Mouse (Mus musculus) heart, adult 2 months (tissue): Measurements from ENCODE around the gene Myh14. TPM values are rescaled to one million over a fixed set of nuclear protein-coding genes. Genes with fewer than 3 reads are reported as not detected.

Experiments
- DNase-seq, 2 experiments: peaks; one replicate each; pipeline ENCODE4 v3.0.0; 2021
- H3K27ac ChIP-seq: fragments of 200-600 bp; 2 replicates; pipeline ENCODE4 v1.8.1; 2022
- H3K27me3 ChIP-seq: fragments of 200-500 bp; 2 replicates; pipeline ENCODE4 v1.6.1; 2012; ENCODE audit warnings: mild to moderate bottlenecking, low read length, inconsistent platforms, mixed read lengths; ENCODE audit not compliant: control insufficient read depth, insufficient read depth
- H3K36me3 ChIP-seq: fragments of 200-500 bp; 2 replicates; pipeline ENCODE4 v1.6.1; 2012; ENCODE audit warnings: low read length, inconsistent platforms; ENCODE audit not compliant: control insufficient read depth, insufficient read depth
- H3K4me1 ChIP-seq: fragments of 200-500 bp; 2 replicates; pipeline ENCODE4 v1.6.1; 2011; ENCODE audit warnings: low read length; ENCODE audit not compliant: control insufficient read depth, insufficient read depth
- H3K4me3 ChIP-seq: fragments of 200-600 bp; 2 replicates; pipeline ENCODE4 v1.8.1; 2022
- H3K79me2 ChIP-seq: fragments of 200-500 bp; replicated peaks from 2 replicates; pipeline ENCODE4 v1.6.1; 2012; ENCODE audit warnings: mild to moderate bottlenecking, inconsistent platforms, low read length, moderate library complexity, mixed read lengths; ENCODE audit not compliant: control insufficient read depth, insufficient read depth
- H3K9ac ChIP-seq: fragments of 200-500 bp; 2 replicates; pipeline ENCODE4 v1.6.1; 2012; ENCODE audit warnings: low read depth, mild to moderate bottlenecking, control low read depth, inconsistent platforms, low read length, mixed read lengths
- CTCF ChIP-seq: fragments of 200-600 bp; IDR thresholded peaks from 2 replicates; pipeline ENCODE4 v1.8.1; 2022; ENCODE audit warnings: antibody characterized with exemption, mild to moderate bottlenecking, moderate library complexity
- EP300 ChIP-seq: fragments of 200-500 bp; IDR thresholded peaks from 2 replicates; pipeline ENCODE4 v1.6.1; 2011; ENCODE audit warnings: low read depth, low read length, control low read depth; ENCODE audit not compliant: insufficient read depth
- POLR2A ChIP-seq: fragments of 200-500 bp; IDR thresholded peaks from 2 replicates; pipeline ENCODE4 v1.6.1; 2011; ENCODE audit warnings: mild to moderate bottlenecking, low read depth, low read length, control low read depth; ENCODE audit not compliant: insufficient read depth
- WGBS: fragments of 180-500 bp; shearing (Covaris S2); methylation state at CpG from one replicate; pipeline ENCODE4 v1.1.7; 2018; 5-methylcytosine and 5-hydroxymethylcytosine counted together
- intact Hi-C: fragments of 180-260 bp; cut with DNase I; formaldehyde crosslinking; loops from one replicate; pipeline ENCODE4 v1.15.1; 2025
- polyA plus RNA-seq: library from polyadenylated mRNA; depleted of rRNA; stranded (reverse); fragments of >200 nt; gene quantifications from 2 replicates; pipeline ENCODE4 v1.2.3, GENCODE M21; 2012
- total RNA-seq, 2 experiments: library from RNA; stranded (reverse); gene quantifications; 2 replicates each; pipeline ENCODE4 v1.2.3; 2021

The Myh14 gene
- total and polyA plus RNA-seq, 3 experiments = 23.1 to 96.6 (median 79.4) TPM

DNA sequence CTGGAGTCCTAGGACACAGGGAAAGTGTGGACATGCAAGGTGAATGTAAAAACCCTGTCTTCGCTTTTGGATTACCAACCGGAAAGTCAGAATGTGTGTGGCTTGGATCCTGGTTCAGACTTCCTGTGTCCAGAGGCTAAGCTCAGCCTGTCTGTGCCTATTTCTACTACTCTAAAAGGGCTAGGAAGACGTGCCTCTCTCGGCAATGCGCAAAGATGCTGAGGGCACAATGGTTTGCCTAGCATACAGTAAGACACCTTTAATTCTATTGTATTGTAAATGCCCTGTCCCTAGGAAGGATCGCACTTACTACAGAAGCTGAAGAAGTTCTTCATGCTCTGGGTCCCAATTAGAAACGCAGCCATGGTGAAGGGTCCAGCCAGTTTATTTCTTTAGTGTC, 65.2 kb downstream of the Myh14 start:
- Histone ChIP-seq H3K27ac (no peak overlapping the region), H3K4me1 (no peaks in the 10 kb centered on the region), H3K36me3 (no peaks in the 10 kb centered on the region), H3K9ac (no peak overlapping the region), H3K79me2 (no peaks in the 10 kb centered on the region), H3K27me3 (peaks cover 5% of the 10 kb centered on the region), H3K4me3 (no peak overlapping the region)
- 46% methylated on average over 7 of the region's 7 CpGs for WGBS
- intact Hi-C loops = no loop called here
- DNase-seq = no peak
- TF ChIP-seq EP300 (no peak), CTCF (no peak), POLR2A (no peak)

DNA sequence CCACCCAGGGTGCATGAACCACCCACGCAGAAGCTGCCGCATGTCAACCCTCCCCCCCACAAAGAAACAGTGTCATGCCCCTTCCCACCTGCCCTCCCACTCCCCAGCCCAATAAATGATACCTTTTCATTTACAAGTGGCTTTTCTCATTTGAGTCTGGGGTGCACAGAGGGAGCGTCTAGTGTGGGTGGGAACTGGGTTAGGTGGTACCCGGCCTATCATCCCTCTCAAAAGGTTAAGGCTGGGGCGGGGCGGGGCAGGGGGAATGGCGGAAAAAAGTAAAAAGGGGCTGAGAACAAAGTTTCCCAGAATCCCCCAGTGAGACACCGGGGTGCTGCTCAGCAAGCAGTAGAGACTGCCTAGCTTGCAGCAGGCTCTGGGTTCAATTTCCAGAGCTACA, 66.0 kb downstream of the Myh14 start:
- Histone ChIP-seq H3K27me3 (peaks cover 5% of the 10 kb centered on the region), H3K9ac (no peak overlapping the region), H3K4me1 (no peaks in the 10 kb centered on the region), H3K27ac (no peak overlapping the region), H3K36me3 (no peaks in the 10 kb centered on the region), H3K4me3 (no peak overlapping the region), H3K79me2 (no peaks in the 10 kb centered on the region)
- TF ChIP-seq EP300 (no peak), POLR2A (no peak), CTCF (no peak)
- intact Hi-C loops = no loop called here
- DNase-seq = no peak
- 6% methylated on average over 8 of the region's 8 CpGs for WGBS

DNA sequence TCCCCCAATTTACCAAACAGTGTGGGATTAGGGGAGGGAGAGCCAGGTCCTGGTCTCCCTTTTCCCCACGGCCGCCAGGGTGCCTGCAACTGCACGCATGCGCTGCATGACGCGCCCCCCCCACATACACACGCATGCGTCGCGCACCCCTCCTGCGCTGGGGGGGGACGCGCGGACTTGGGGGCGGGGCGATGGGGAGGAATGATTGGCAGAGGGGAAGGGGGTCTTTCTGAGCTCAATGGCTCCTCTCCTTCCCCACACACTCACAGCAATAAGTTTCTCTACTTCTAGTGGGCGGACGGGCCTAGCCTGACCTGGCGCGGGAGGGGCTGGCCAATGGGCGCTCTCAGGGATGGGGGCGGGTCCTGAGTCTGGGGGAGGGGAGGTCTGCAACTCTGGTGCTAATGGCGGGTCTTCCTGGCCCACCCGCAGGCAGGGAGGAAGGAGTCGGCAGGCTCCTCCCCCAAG, 66.5 kb downstream of the Myh14 start:
- peak in 1 of 2 experiments; percentile 34 for DNase-seq
- no peak overlapping the region for H3K9ac ChIP-seq
- TF ChIP-seq POLR2A = no peak
- TF ChIP-seq EP300 = no peak
- peak; percentile 38 for TF ChIP-seq CTCF
- 2% methylated on average over 25 of the region's 25 CpGs for WGBS
- no peak overlapping the region for H3K4me3 ChIP-seq
- no peaks in the 10 kb centered on the region for H3K36me3 ChIP-seq
- no peaks in the 10 kb centered on the region for H3K79me2 ChIP-seq
- H3K27me3 ChIP-seq = peaks cover 5% of the 10 kb centered on the region
- H3K27ac ChIP-seq = no peak overlapping the region
- intact Hi-C loops = no loop called here
- no peaks in the 10 kb centered on the region for H3K4me1 ChIP-seq

DNA sequence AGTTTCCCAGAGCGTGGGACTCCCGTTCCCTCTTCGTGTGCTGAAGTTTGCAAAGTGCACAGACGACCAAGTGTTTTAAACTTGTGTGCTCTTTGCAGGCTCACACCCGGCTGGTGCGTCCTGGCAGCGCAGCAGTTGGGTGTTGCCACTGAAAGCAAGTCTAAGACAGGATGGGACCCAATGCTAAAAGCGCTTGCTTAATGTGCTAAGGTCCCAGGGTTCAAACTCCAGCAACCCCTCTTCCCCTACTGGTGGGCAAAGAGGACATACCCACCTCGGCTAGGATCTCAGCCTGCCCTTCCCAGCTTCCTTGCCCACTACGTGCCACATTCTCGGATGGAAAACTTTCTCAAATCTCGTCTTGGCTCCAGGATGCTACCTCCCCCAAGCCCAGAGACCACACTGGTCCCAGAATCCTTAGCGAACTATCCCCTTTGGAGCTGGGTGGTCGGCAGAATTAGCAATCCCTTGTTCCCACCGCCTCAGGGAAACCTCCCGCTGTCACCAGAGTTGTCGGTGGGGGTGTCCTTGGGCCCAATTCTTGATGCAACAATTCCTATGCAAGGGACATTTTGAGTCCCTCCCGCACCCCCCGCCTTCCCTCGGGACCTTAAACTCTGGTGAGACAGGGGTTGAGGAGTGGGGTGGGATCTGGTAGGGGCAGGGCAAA, 67.3 kb downstream of the Myh14 start:
- no peak for TF ChIP-seq CTCF
- intact Hi-C loops = no loop called here
- no peaks in the 10 kb centered on the region for H3K4me1 ChIP-seq
- H3K4me3 ChIP-seq = no peak overlapping the region
- no peaks in the 10 kb centered on the region for H3K79me2 ChIP-seq
- WGBS = 4% methylated on average over 20 of the region's 20 CpGs
- peaks cover 5% of the 10 kb centered on the region for H3K27me3 ChIP-seq
- DNase-seq = no peak
- no peak overlapping the region for H3K27ac ChIP-seq
- no peaks in the 10 kb centered on the region for H3K36me3 ChIP-seq
- no peak overlapping the region for H3K9ac ChIP-seq

DNA sequence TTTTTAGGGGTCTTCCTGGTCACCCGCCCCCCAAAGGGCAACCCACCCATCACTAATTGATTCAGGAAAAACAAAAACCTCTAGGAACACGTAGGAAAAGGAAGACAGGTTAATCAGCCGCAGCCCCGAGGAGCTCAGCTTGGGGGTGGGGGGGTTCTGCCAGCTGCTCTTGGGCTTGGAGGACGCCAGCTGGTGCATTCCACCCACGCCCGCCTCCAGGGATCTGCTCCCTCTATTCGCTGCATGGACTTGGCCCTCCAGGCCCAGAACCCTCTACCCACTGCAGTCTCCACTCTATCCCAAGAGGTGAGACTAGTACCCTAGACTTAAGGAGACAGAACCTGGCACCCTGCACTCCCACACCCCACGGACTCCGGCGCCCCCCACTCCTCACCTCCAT, 68.2 kb downstream of the Myh14 start:
- no peak for TF ChIP-seq EP300
- no peak for TF ChIP-seq POLR2A
- TF ChIP-seq CTCF = no peak
- 14% methylated on average over 11 of the region's 11 CpGs for WGBS
- Histone ChIP-seq H3K4me3 (no peak overlapping the region), H3K27ac (no peak overlapping the region), H3K79me2 (no peaks in the 10 kb centered on the region), H3K36me3 (no peaks in the 10 kb centered on the region), H3K4me1 (no peaks in the 10 kb centered on the region), H3K9ac (no peak overlapping the region), H3K27me3 (peaks cover 5% of the 10 kb centered on the region)
- DNase-seq = no peak
- intact Hi-C loops = no loop called here

DNA sequence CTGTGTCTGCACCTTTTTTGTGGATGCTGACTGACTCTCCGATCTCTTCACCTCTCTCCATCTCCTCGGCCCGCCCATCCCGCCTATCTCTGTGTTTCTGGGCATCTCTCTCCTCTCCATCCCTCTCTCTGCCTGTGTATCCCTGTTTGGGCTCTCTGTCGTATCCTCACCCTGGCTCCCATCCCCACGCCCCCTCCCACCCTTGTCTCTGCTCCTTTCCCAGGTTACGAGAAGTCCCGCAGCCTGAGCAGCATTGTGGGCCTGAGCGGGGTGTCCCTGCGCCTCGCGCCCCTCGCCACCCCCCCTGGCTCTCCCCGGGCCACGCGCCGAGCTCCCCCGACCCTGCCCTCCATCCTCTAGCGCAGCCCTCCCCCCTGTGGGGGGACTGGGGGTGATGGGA, 69.0 kb downstream of the Myh14 start:
- Histone ChIP-seq H3K9ac (no peak overlapping the region), H3K27me3 (peaks cover 5% of the 10 kb centered on the region), H3K79me2 (no peaks in the 10 kb centered on the region), H3K4me3 (no peak overlapping the region), H3K36me3 (no peaks in the 10 kb centered on the region), H3K4me1 (no peaks in the 10 kb centered on the region), H3K27ac (no peak overlapping the region)
- WGBS = 14% methylated on average over 19 of the region's 19 CpGs
- no peak for TF ChIP-seq CTCF
- no peak for TF ChIP-seq EP300
- TF ChIP-seq POLR2A = no peak
- intact Hi-C loops = no loop called here
- DNase-seq = no peak
